Mouse (Mus musculus): Measurements from ENCODE around the gene Neil1. TPM values are rescaled to one million over a fixed set of nuclear protein-coding genes. Genes with fewer than 3 reads are reported as not detected.

The Neil1 gene
- polyA plus RNA-seq, 1 experiment from 2014 or later = 7.7 TPM

- peak; percentile 14; the same call in 1 of the 2 replicates for TF ChIP-seq CTCF (IDR thresholded peaks at IDR 0.05; ENCODE audit: low read depth)
- no peak overlapping the region for H3K4me2 ChIP-seq (ENCODE audit: low read length)
- peaks cover 5% of the 10 kb centered on the region for H3K4me1 ChIP-seq (replicated peaks; ENCODE audit: insufficient read depth, low read length)
- no peaks in the 10 kb centered on the region for H3K27me3 ChIP-seq (ENCODE audit: insufficient read depth, low read length)
- no peak overlapping the region for H3K4me3 ChIP-seq (replicated peaks; ENCODE audit: low read depth, low read length)
- 41% methylated on average over 6 of the region's 6 CpGs for WGBS
- H3K9ac ChIP-seq (ENCODE audit: low read depth, low read length) = no peak overlapping the region
- ATAC-seq (replicated peaks; ENCODE audit: low FRiP score, low read depth) = no peak
- no peak for DNase-seq (ENCODE audit: low spot score)
- H3K27ac ChIP-seq = no peak overlapping the region
- no peaks in the 10 kb centered on the region for H3K9me3 ChIP-seq (replicated peaks; ENCODE audit: low read length)
- H3K36me3 ChIP-seq (ENCODE audit: insufficient read depth, low read length) = peaks cover 8% of the 10 kb centered on the region; the same call in 1 of the 2 replicates
Observed at GRCm38 (mm10) chr9:57152331-57152730, 4.2 kb upstream of the Neil1 start.

GRCm38 (mm10) chr9:57150192-57150591, 2.1 kb upstream of the Neil1 start:
- Histone ChIP-seq H3K4me1 (replicated peaks; ENCODE audit: insufficient read depth, low read length) (no peaks in the 10 kb centered on the region; the same call in 1 of the 2 replicates), H3K27me3 (ENCODE audit: insufficient read depth, low read length) (no peaks in the 10 kb centered on the region), H3K9ac (ENCODE audit: low read depth, low read length) (no peak overlapping the region), H3K27ac (no peak overlapping the region), H3K4me2 (ENCODE audit: low read length) (no peak overlapping the region), H3K4me3 (replicated peaks; ENCODE audit: low read depth, low read length) (no peak overlapping the region), H3K9me3 (replicated peaks; ENCODE audit: low read length) (no peaks in the 10 kb centered on the region), H3K36me3 (ENCODE audit: insufficient read depth, low read length) (0 out of 2 replicates have a peak, but pooled peaks cover under 1% of the 10 kb centered on the region)
- ATAC-seq (replicated peaks; ENCODE audit: low FRiP score, low read depth) = no peak
- 79% methylated on average over 5 of the region's 5 CpGs for WGBS
- no peak for TF ChIP-seq CTCF (IDR thresholded peaks at IDR 0.05; ENCODE audit: low read depth)
- DNase-seq (ENCODE audit: low spot score) = no peak

- Histone ChIP-seq H3K27me3 (ENCODE audit: insufficient read depth, low read length) (no peaks in the 10 kb centered on the region), H3K4me1 (replicated peaks; ENCODE audit: insufficient read depth, low read length) (no peaks in the 10 kb centered on the region; the same call in 1 of the 2 replicates), H3K4me2 (ENCODE audit: low read length) (peak overlapping the region; percentile 88; the same call in 1 of the 2 replicates), H3K9ac (ENCODE audit: low read depth, low read length) (0 out of 2 replicates have a peak overlapping the region, but pooled peaks have one; percentile 74), H3K4me3 (replicated peaks; ENCODE audit: low read depth, low read length) (peak overlapping the region; percentile 56; the same call in 1 of the 2 replicates), H3K27ac (peak overlapping the region; percentile 83), H3K36me3 (ENCODE audit: insufficient read depth, low read length) (no peaks in the 10 kb centered on the region), H3K9me3 (replicated peaks; ENCODE audit: low read length) (no peaks in the 10 kb centered on the region)
- DNase-seq (ENCODE audit: low spot score) = no peak
- ATAC-seq (replicated peaks; ENCODE audit: low FRiP score, low read depth) = no peak
- TF ChIP-seq CTCF (IDR thresholded peaks at IDR 0.05; ENCODE audit: low read depth) = no peak
- WGBS = 76% methylated on average over 6 of the region's 6 CpGs
Observed at GRCm38 (mm10) chr9:57149021-57149420, 916 bp upstream of the Neil1 start.

GRCm38 (mm10) chr9:57147205-57148143, 631 bp downstream of the Neil1 start:
- H3K27ac ChIP-seq = peak overlapping the region; percentile 83
- no peaks in the 10 kb centered on the region for H3K27me3 ChIP-seq (ENCODE audit: insufficient read depth, low read length)
- H3K36me3 ChIP-seq (ENCODE audit: insufficient read depth, low read length) = peaks cover 4% of the 10 kb centered on the region; the same call in 1 of the 2 replicates
- peak overlapping the region; percentile 74 for H3K9ac ChIP-seq (ENCODE audit: low read depth, low read length)
- H3K4me2 ChIP-seq (ENCODE audit: low read length) = peak overlapping the region; percentile 88
- 6% methylated on average over 19 of the region's 19 CpGs for WGBS
- no peak for TF ChIP-seq CTCF (IDR thresholded peaks at IDR 0.05; ENCODE audit: low read depth)
- H3K9me3 ChIP-seq (replicated peaks; ENCODE audit: low read length) = no peaks in the 10 kb centered on the region
- H3K4me3 ChIP-seq (replicated peaks; ENCODE audit: low read depth, low read length) = peak overlapping the region; percentile 56
- no peaks in the 10 kb centered on the region; the same call in 1 of the 2 replicates for H3K4me1 ChIP-seq (replicated peaks; ENCODE audit: insufficient read depth, low read length)
- DNase-seq (ENCODE audit: low spot score) (peak; percentile 22), ATAC-seq (replicated peaks; ENCODE audit: low FRiP score, low read depth) (no peak; the same call in 1 of the 2 replicates)

GRCm38 (mm10) chr9:57146451-57147066, 1.5 kb downstream of the Neil1 start:
- no peak for TF ChIP-seq CTCF (IDR thresholded peaks at IDR 0.05; ENCODE audit: low read depth)
- no peaks in the 10 kb centered on the region; the same call in 1 of the 2 replicates for H3K4me1 ChIP-seq (replicated peaks; ENCODE audit: insufficient read depth, low read length)
- H3K27ac ChIP-seq = no peak overlapping the region
- no peak overlapping the region for H3K4me3 ChIP-seq (replicated peaks; ENCODE audit: low read depth, low read length)
- no peak for ATAC-seq (replicated peaks; ENCODE audit: low FRiP score, low read depth)
- peak overlapping the region; percentile 88; the same call in 1 of the 2 replicates for H3K4me2 ChIP-seq (ENCODE audit: low read length)
- no peak overlapping the region for H3K9ac ChIP-seq (ENCODE audit: low read depth, low read length)
- no peaks in the 10 kb centered on the region for H3K9me3 ChIP-seq (replicated peaks; ENCODE audit: low read length)
- no peaks in the 10 kb centered on the region for H3K27me3 ChIP-seq (ENCODE audit: insufficient read depth, low read length)
- no peak for DNase-seq (ENCODE audit: low spot score)
- WGBS = 86% methylated on average over 17 of the region's 17 CpGs
- peaks cover 12% of the 10 kb centered on the region; the same call in 1 of the 2 replicates for H3K36me3 ChIP-seq (ENCODE audit: insufficient read depth, low read length)

- no peak overlapping the region for H3K9ac ChIP-seq (ENCODE audit: low read depth, low read length)
Observed at GRCm38 (mm10) chr9:57144830-57145229, 3.3 kb downstream of the Neil1 start.

More at GRCm38 (mm10) chr9:57144830-57145229, 3.3 kb downstream of the Neil1 start:
- H3K27ac ChIP-seq = no peak overlapping the region
- H3K4me3 ChIP-seq (replicated peaks; ENCODE audit: low read depth, low read length) = no peak overlapping the region
- TF ChIP-seq CTCF (IDR thresholded peaks at IDR 0.05; ENCODE audit: low read depth) = no peak
- no peaks in the 10 kb centered on the region for H3K27me3 ChIP-seq (ENCODE audit: insufficient read depth, low read length)
- ATAC-seq (replicated peaks; ENCODE audit: low FRiP score, low read depth) (no peak), DNase-seq (ENCODE audit: low spot score) (no peak)
- H3K9me3 ChIP-seq (replicated peaks; ENCODE audit: low read length) = no peaks in the 10 kb centered on the region
- H3K36me3 ChIP-seq (ENCODE audit: insufficient read depth, low read length) = peaks cover 23% of the 10 kb centered on the region
- H3K4me1 ChIP-seq (replicated peaks; ENCODE audit: insufficient read depth, low read length) = no peaks in the 10 kb centered on the region; the same call in 1 of the 2 replicates
- WGBS = 90% methylated on average over 8 of the region's 8 CpGs
- no peak overlapping the region for H3K4me2 ChIP-seq (ENCODE audit: low read length)
